Mouse (Mus musculus) embryonic fibroblast, embryonic 13.5 days (primary cell): Measurements from ENCODE around the gene Chst11.

Experiments used
- CTCF ChIP-seq: IDR thresholded peaks from 2 replicates; pipeline ENCODE4 v1.5.1; 2011; ENCODE audit warnings: mild to moderate bottlenecking, control low read depth, low read length, moderate library complexity, borderline replicate concordance; ENCODE audit not compliant: insufficient read depth
- POLR2A ChIP-seq: IDR thresholded peaks from 2 replicates; pipeline ENCODE4 v1.6.1; 2011; ENCODE audit warnings: low read depth, mild to moderate bottlenecking, control low read depth, low read length, moderate library complexity

- TF ChIP-seq CTCF (no peak), POLR2A (no peak)
These were observed 160.5 kb downstream of the Chst11 start for GRCm38 (mm10) chr10:83145836-83146235.
